Mouse (Mus musculus): ENCODE measurements around the gene Dpm1. TPM values are rescaled to one million over a fixed set of nuclear protein-coding genes. Genes with fewer than 3 reads are reported as not detected.

Dpm1 gene
- polyA plus RNA-seq, 1 experiment from 2014 or later, result 96.2 TPM

GRCm38 (mm10) chr2:168250270-168250669 lies 19.9 kb upstream of the Dpm1 start:
- H3K9ac ChIP-seq, result no peak overlapping the region
- H3K9me3 ChIP-seq (replicated peaks), result no peaks in the 10 kb centered on the region
- peaks cover 79% of the 10 kb centered on the region for H3K27me3 ChIP-seq (replicated peaks)
- no peak overlapping the region for H3K27ac ChIP-seq (ENCODE audit: poor library complexity, severe bottlenecking)
- H3K4me3 ChIP-seq, result no peak overlapping the region
- 16% methylated on average over 8 of the region's 8 CpGs for WGBS
- no peaks in the 10 kb centered on the region for H3K36me3 ChIP-seq
- no peak overlapping the region for H3K4me2 ChIP-seq
- no peak for ATAC-seq (ENCODE audit: insufficient number of reproducible peaks, low FRiP score)
- no peaks in the 10 kb centered on the region; the same call in 1 of the 2 replicates for H3K4me1 ChIP-seq (replicated peaks)

- WGBS, result 21% methylated on average over 2 of the region's 2 CpGs
- no peak overlapping the region for H3K9ac ChIP-seq
- H3K4me1 ChIP-seq (replicated peaks), result no peaks in the 10 kb centered on the region; the same call in 1 of the 2 replicates
- no peak overlapping the region for H3K4me2 ChIP-seq
- no peaks in the 10 kb centered on the region for H3K9me3 ChIP-seq (replicated peaks)
- no peak overlapping the region for H3K27ac ChIP-seq (ENCODE audit: poor library complexity, severe bottlenecking)
- no peak overlapping the region for H3K4me3 ChIP-seq
- H3K27me3 ChIP-seq (replicated peaks), result peaks cover 78% of the 10 kb centered on the region
- ATAC-seq (ENCODE audit: insufficient number of reproducible peaks, low FRiP score), result no peak
- no peaks in the 10 kb centered on the region for H3K36me3 ChIP-seq
These were observed 18.5 kb upstream of the Dpm1 start for GRCm38 (mm10) chr2:168248856-168249245.

GRCm38 (mm10) chr2:168248167-168248855 lies 17.9 kb upstream of the Dpm1 start:
- Histone ChIP-seq H3K36me3 (no peaks in the 10 kb centered on the region), H3K27ac (ENCODE audit: poor library complexity, severe bottlenecking) (no peak overlapping the region), H3K4me3 (no peak overlapping the region), H3K9ac (no peak overlapping the region), H3K9me3 (replicated peaks) (no peaks in the 10 kb centered on the region), H3K27me3 (replicated peaks) (peaks cover 75% of the 10 kb centered on the region), H3K4me1 (replicated peaks) (no peaks in the 10 kb centered on the region), H3K4me2 (no peak overlapping the region)
- 65% methylated on average over 8 of the region's 8 CpGs for WGBS
- no peak for ATAC-seq (ENCODE audit: insufficient number of reproducible peaks, low FRiP score)

DNA sequence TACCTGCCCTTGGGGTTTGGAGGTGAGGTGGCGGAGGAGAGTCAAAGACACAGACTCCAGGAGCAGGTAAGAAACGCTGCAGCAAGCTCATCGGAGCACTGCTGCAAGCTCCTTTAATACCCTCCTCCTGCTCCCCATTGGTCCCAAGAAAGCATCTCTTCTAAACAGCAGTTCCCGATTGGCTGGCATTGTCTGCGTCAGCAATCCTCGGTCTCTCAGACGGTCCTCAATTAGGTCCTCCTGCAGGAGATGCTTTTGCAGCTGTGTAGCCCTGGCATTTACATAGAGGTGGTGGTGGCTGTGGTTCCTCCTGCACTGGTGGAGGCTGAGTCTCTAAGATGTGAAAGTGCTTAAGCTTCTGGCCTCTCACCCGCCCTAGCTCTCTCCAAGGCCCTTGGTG lies 15.2 kb upstream of the Dpm1 start:
- no peak overlapping the region for H3K27ac ChIP-seq (ENCODE audit: poor library complexity, severe bottlenecking)
- ATAC-seq (ENCODE audit: insufficient number of reproducible peaks, low FRiP score), result no peak
- H3K27me3 ChIP-seq (replicated peaks), result peaks cover 54% of the 10 kb centered on the region
- H3K9ac ChIP-seq, result no peak overlapping the region
- peaks cover 6% of the 10 kb centered on the region; the same call in 1 of the 2 replicates for H3K4me1 ChIP-seq (replicated peaks)
- no peak overlapping the region for H3K4me2 ChIP-seq
- whole genome bisulfite sequencing, result 27% methylated on average over 8 of the region's 8 CpGs
- no peaks in the 10 kb centered on the region for H3K9me3 ChIP-seq (replicated peaks)
- H3K4me3 ChIP-seq, result no peak overlapping the region
- no peaks in the 10 kb centered on the region for H3K36me3 ChIP-seq

- 69% methylated on average over 4 of the region's 4 CpGs for WGBS
- Histone ChIP-seq H3K4me3 (no peak overlapping the region), H3K9me3 (replicated peaks) (peaks cover 16% of the 10 kb centered on the region), H3K27me3 (replicated peaks) (peaks cover 52% of the 10 kb centered on the region), H3K4me1 (replicated peaks) (peaks cover 6% of the 10 kb centered on the region; the same call in 1 of the 2 replicates), H3K9ac (no peak overlapping the region), H3K36me3 (no peaks in the 10 kb centered on the region), H3K27ac (ENCODE audit: poor library complexity, severe bottlenecking) (no peak overlapping the region), H3K4me2 (no peak overlapping the region)
- peak; percentile 11; the same call in 1 of the 2 replicates for ATAC-seq (ENCODE audit: insufficient number of reproducible peaks, low FRiP score)
These were observed 12.9 kb upstream of the Dpm1 start for GRCm38 (mm10) chr2:168243278-168243677.

- ATAC-seq (ENCODE audit: insufficient number of reproducible peaks, low FRiP score), result peak; percentile 51
- peaks cover 48% of the 10 kb centered on the region for H3K27me3 ChIP-seq (replicated peaks)
- peaks cover 18% of the 10 kb centered on the region for H3K9me3 ChIP-seq (replicated peaks)
- no peak overlapping the region for H3K27ac ChIP-seq (ENCODE audit: poor library complexity, severe bottlenecking)
- H3K9ac ChIP-seq, result no peak overlapping the region
- no peak overlapping the region for H3K4me3 ChIP-seq
- no peak overlapping the region for H3K4me2 ChIP-seq
- H3K36me3 ChIP-seq, result no peaks in the 10 kb centered on the region
- peaks cover 6% of the 10 kb centered on the region; the same call in 1 of the 2 replicates for H3K4me1 ChIP-seq (replicated peaks)
These were observed 12.4 kb upstream of the Dpm1 start for GRCm38 (mm10) chr2:168242841-168243240.

GRCm38 (mm10) chr2:168238335-168238734 lies 7.9 kb upstream of the Dpm1 start:
- WGBS, result 75% methylated on average over 4 of the region's 4 CpGs
- no peak for ATAC-seq (ENCODE audit: insufficient number of reproducible peaks, low FRiP score)
- H3K4me2 ChIP-seq, result no peak overlapping the region

DNA sequence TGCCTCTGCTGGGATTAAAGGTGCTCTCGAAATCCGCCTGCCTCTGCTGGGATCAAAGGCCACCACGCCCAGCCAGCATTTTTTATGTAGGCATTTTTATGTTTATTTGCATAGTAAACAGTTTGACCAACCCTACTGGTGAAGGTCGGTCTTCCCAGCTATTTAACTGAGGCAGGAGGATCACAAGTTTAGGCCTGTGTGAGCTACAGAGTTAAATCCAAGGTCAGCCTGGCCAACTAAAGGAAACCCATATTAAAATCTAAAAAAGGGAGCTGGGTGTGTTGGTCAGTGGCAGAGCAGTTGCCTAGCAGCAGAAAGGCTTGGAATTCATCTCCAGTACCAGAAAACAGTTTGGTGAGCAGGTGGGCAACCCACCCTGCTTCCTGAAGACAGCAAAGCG lies 2.9 kb upstream of the Dpm1 start:
- Histone ChIP-seq H3K9ac (no peak overlapping the region), H3K4me3 (no peak overlapping the region), H3K4me1 (replicated peaks) (peaks cover 24% of the 10 kb centered on the region), H3K27me3 (replicated peaks) (no peaks in the 10 kb centered on the region), H3K9me3 (replicated peaks) (peaks cover 8% of the 10 kb centered on the region; the same call in 1 of the 2 replicates), H3K4me2 (no peak overlapping the region), H3K27ac (ENCODE audit: poor library complexity, severe bottlenecking) (no peak overlapping the region), H3K36me3 (peaks cover 30% of the 10 kb centered on the region)
- no peak for ATAC-seq (ENCODE audit: insufficient number of reproducible peaks, low FRiP score)
- WGBS, result 92% methylated on average over 5 of the region's 5 CpGs

More at GRCm38 (mm10) chr2:168238335-168238734, 7.9 kb upstream of the Dpm1 start:
- Histone ChIP-seq H3K36me3 (peaks cover 13% of the 10 kb centered on the region), H3K4me3 (no peak overlapping the region), H3K27me3 (replicated peaks) (peaks cover 7% of the 10 kb centered on the region; the same call in 1 of the 2 replicates), H3K9ac (no peak overlapping the region), H3K4me1 (replicated peaks) (peaks cover 6% of the 10 kb centered on the region; the same call in 1 of the 2 replicates), H3K9me3 (replicated peaks) (peaks cover 24% of the 10 kb centered on the region), H3K27ac (ENCODE audit: poor library complexity, severe bottlenecking) (no peak overlapping the region)

DNA sequence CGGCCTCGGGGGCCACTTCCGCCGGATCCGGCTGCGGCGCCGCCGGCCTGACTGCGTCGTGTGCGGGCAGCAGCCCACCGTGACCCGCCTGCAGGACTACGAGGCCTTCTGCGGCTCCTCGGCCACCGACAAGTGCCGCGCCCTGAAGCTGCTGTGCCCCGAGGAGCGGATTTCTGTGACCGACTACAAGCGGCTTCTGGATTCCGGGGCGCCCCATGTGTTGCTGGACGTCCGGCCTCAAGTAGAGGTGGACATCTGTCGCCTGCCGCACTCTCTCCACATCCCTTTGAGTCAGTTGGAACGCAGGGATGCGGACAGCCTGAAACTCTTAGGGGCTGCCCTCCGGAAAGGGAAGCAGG lies 1.1 kb upstream of the Dpm1 start:
- no peak overlapping the region for H3K27ac ChIP-seq (ENCODE audit: poor library complexity, severe bottlenecking)
- peak overlapping the region; percentile 99 for H3K4me3 ChIP-seq
- H3K9me3 ChIP-seq (replicated peaks), result peaks cover 3% of the 10 kb centered on the region; the same call in 1 of the 2 replicates
- H3K9ac ChIP-seq, result peak overlapping the region; percentile 98
- peaks cover 28% of the 10 kb centered on the region for H3K4me1 ChIP-seq (replicated peaks)
- H3K36me3 ChIP-seq, result peaks cover 34% of the 10 kb centered on the region
- H3K27me3 ChIP-seq (replicated peaks), result no peaks in the 10 kb centered on the region
- WGBS, result 53% methylated on average over 33 of the region's 33 CpGs
- peak overlapping the region; percentile 78 for H3K4me2 ChIP-seq
- no peak for ATAC-seq (ENCODE audit: insufficient number of reproducible peaks, low FRiP score)

- Histone ChIP-seq H3K4me1 (replicated peaks) (peaks cover 28% of the 10 kb centered on the region), H3K9ac (peak overlapping the region; percentile 98), H3K27me3 (replicated peaks) (no peaks in the 10 kb centered on the region), H3K4me3 (peak overlapping the region; percentile 99), H3K9me3 (replicated peaks) (peaks cover 3% of the 10 kb centered on the region; the same call in 1 of the 2 replicates), H3K36me3 (peaks cover 40% of the 10 kb centered on the region), H3K4me2 (peak overlapping the region; percentile 78), H3K27ac (ENCODE audit: poor library complexity, severe bottlenecking) (peak overlapping the region; percentile 85)
- 3% methylated on average over 105 of the region's 105 CpGs for WGBS
- ATAC-seq (ENCODE audit: insufficient number of reproducible peaks, low FRiP score), result peak; percentile 15; the same call in 1 of the 2 replicates
These were observed 531 bp upstream of the Dpm1 start for GRCm38 (mm10) chr2:168230773-168231470.

Data from heart, embryonic 12.5 days (tissue).